ENCODE assay signal across 9 mouse cellular contexts in genomic region chr3:69756499-69756898, GRCm38 (mm10). TPM values are rescaled to one million over a fixed set of nuclear protein-coding genes. Genes with fewer than 3 reads are reported as not detected.
DNase-seq lines count a peak whose midpoint lies in the region; ATAC-seq and TF ChIP-seq lines count a peak whose summit lies in the region.
"Had no signal": no experiment of that assay in that cellular context is flagged by ENCODE, and none has a peak within 500 bp of the region (broad histone marks: within the 10 kb centered on the region; RNA-seq: fewer than 3 reads in every experiment).

No protein-coding gene starts in this region.

- peaks cover 1% of the 10 kb centered on the region for H3K4me1 ChIP-seq in ES-Bruce4 (ENCODE audit: control insufficient read depth, insufficient read depth, low read length)
- H3K4me1 ChIP-seq in kidney, postnatal 0 days (replicated peaks; ENCODE audit: insufficient read depth, low read length): no peaks in the 10 kb centered on the region
- no peaks in the 10 kb centered on the region for H3K4me1 ChIP-seq in liver, postnatal 0 days (ENCODE audit: insufficient read depth)
- no peaks in the 10 kb centered on the region for H3K4me1 ChIP-seq in neural tube, embryonic 12.5 days
- H3K4me1 ChIP-seq: heart, embryonic 15.5 days had no signal

- H3K4me2 ChIP-seq in kidney, postnatal 0 days (ENCODE audit: low read length): no peak overlapping the region
- no peak overlapping the region for H3K4me2 ChIP-seq in liver, postnatal 0 days (ENCODE audit: low read depth, low read length)
- no peak overlapping the region for H3K4me2 ChIP-seq in neural tube, embryonic 12.5 days (replicated peaks)
- H3K4me2 ChIP-seq: heart, embryonic 15.5 days had no signal

- no peak for TF ChIP-seq EP300 in ES-Bruce4 (IDR thresholded peaks at IDR 0.05; ENCODE audit: insufficient read depth, low read depth, low read length)
- no peak for TF ChIP-seq EP300 in liver, postnatal 0 days (IDR thresholded peaks at IDR 0.05; ENCODE audit: low read depth)

- peak; percentile 91 for ATAC-seq in common myeloid progenitor, adult 5-6 weeks (replicated peaks; ENCODE audit: low read depth, poor library complexity, severe bottlenecking)
- ATAC-seq in kidney, postnatal 0 days (replicated peaks; ENCODE audit: low FRiP score, low read depth): 0 out of 2 replicates have a peak, but pooled peaks have one; percentile 68
- ATAC-seq in liver, postnatal 0 days: peak; percentile 51; the same call in 1 of the 2 replicates
- peak; percentile 57; the same call in 1 of the 2 replicates for ATAC-seq in neural tube, embryonic 12.5 days (ENCODE audit: low FRiP score, low read depth)

- peaks cover 28% of the 10 kb centered on the region for H3K36me3 ChIP-seq in ES-Bruce4 (ENCODE audit: control insufficient read depth, insufficient read depth, low read length, poor library complexity, severe bottlenecking)
- peaks cover 6% of the 10 kb centered on the region for H3K36me3 ChIP-seq in kidney, postnatal 0 days (ENCODE audit: insufficient read depth, low read length)
- H3K36me3 ChIP-seq in liver, postnatal 0 days (replicated peaks; ENCODE audit: insufficient read depth, low read length): peaks cover 42% of the 10 kb centered on the region
- H3K36me3 ChIP-seq in neural tube, embryonic 12.5 days: peaks cover 30% of the 10 kb centered on the region; the same call in 1 of the 2 replicates

- peak; percentile 9 for TF ChIP-seq CTCF in ES-Bruce4 (IDR thresholded peaks at IDR 0.05; ENCODE audit: low read depth, low read length)
- peak; percentile 87 for TF ChIP-seq CTCF in kidney, postnatal 0 days (IDR thresholded peaks at IDR 0.05; ENCODE audit: low read depth)
- TF ChIP-seq CTCF in liver, postnatal 0 days (IDR thresholded peaks at IDR 0.05; ENCODE audit: low read depth): peak; percentile 86

- H3K9ac ChIP-seq in ES-Bruce4 (ENCODE audit: low read depth, poor library complexity, severe bottlenecking): no peak overlapping the region
- no peak overlapping the region for H3K9ac ChIP-seq in kidney, postnatal 0 days (ENCODE audit: low read depth, low read length)
- no peak overlapping the region for H3K9ac ChIP-seq in liver, postnatal 0 days (replicated peaks)
- no peak overlapping the region for H3K9ac ChIP-seq in neural tube, embryonic 12.5 days
- H3K9ac ChIP-seq: heart, embryonic 15.5 days had no signal

- no peaks in the 10 kb centered on the region for H3K9me3 ChIP-seq in ES-Bruce4 (replicated peaks; ENCODE audit: control insufficient read depth, insufficient read depth, low read length, poor library complexity, severe bottlenecking)
- H3K9me3 ChIP-seq in kidney, postnatal 0 days (replicated peaks; ENCODE audit: low read length): no peaks in the 10 kb centered on the region
- no peaks in the 10 kb centered on the region for H3K9me3 ChIP-seq in liver, postnatal 0 days (ENCODE audit: low read length)
- H3K9me3 ChIP-seq in neural tube, embryonic 12.5 days: no peaks in the 10 kb centered on the region
- H3K9me3 ChIP-seq: heart, embryonic 15.5 days had no signal

- WGBS in kidney, postnatal 0 days: 26% methylated on average over 7 of the region's 7 CpGs
- 24% methylated on average over 7 of the region's 7 CpGs for WGBS in liver, postnatal 0 days (ENCODE audit: insufficient replicate concordance)
- 38% methylated on average over 7 of the region's 7 CpGs for WGBS in neural tube, embryonic 12.5 days

- no peak for TF ChIP-seq POLR2A in ES-Bruce4 (IDR thresholded peaks at IDR 0.05; ENCODE audit: insufficient read depth, low read length)

- no peak overlapping the region for H3K4me3 ChIP-seq in ES-Bruce4 (ENCODE audit: low read depth, low read length)
- no peak overlapping the region for H3K4me3 ChIP-seq in kidney, postnatal 0 days (replicated peaks; ENCODE audit: low read depth, low read length)
- H3K4me3 ChIP-seq in liver, postnatal 0 days (ENCODE audit: low read depth, low read length): no peak overlapping the region
- H3K4me3 ChIP-seq in neural tube, embryonic 12.5 days: no peak overlapping the region
- H3K4me3 ChIP-seq: heart, embryonic 15.5 days had no signal

- H3K27ac ChIP-seq in ES-Bruce4 (ENCODE audit: insufficient read depth, low read length): no peak overlapping the region
- H3K27ac ChIP-seq in kidney, postnatal 0 days: no peak overlapping the region
- no peak overlapping the region for H3K27ac ChIP-seq in liver, postnatal 0 days (ENCODE audit: low read depth)
- no peak overlapping the region for H3K27ac ChIP-seq in neural tube, embryonic 12.5 days
- H3K27ac ChIP-seq: heart, embryonic 15.5 days had no signal

- peak; percentile 84 for DNase-seq in adipocyte (ENCODE audit: low spot score)
- DNase-seq in heart, adult 9 months (ENCODE audit: low spot score in 2 of 2): peak; percentile 24 to 26
- DNase-seq in kidney, postnatal 0 days (ENCODE audit: low spot score): peak; percentile 88
- peak; percentile 33 for DNase-seq in liver, postnatal 0 days
- peak; percentile 8 to 20 for DNase-seq in thymus, postnatal 36 days

- no peaks in the 10 kb centered on the region for H3K27me3 ChIP-seq in ES-Bruce4 (ENCODE audit: control insufficient read depth, insufficient read depth, low read length, poor library complexity, severe bottlenecking)
- H3K27me3 ChIP-seq in kidney, postnatal 0 days (ENCODE audit: insufficient read depth, low read length): no peaks in the 10 kb centered on the region
- H3K27me3 ChIP-seq in liver, postnatal 0 days (ENCODE audit: insufficient read depth, low read length): no peaks in the 10 kb centered on the region
- H3K27me3 ChIP-seq in neural tube, embryonic 12.5 days (replicated peaks): no peaks in the 10 kb centered on the region
- H3K27me3 ChIP-seq: heart, embryonic 15.5 days had no signal

RNA-seq across cellular contexts. Expression of gene Nmd3, which starts 34.7 kb away (rescaled TPM):
- polyA plus RNA-seq in ES-Bruce4 (2011; ENCODE audit: insufficient read depth, insufficient read length, low read depth, missing spikeins): 215 and 251 TPM in 2 replicates
- 82.3 and 97.0 TPM in 2 replicates for total RNA-seq in common myeloid progenitor, adult 5-6 weeks (2017)
- 130 and 135 TPM in 2 replicates for polyA plus RNA-seq in kidney, postnatal 0 days (2015; fragmentation: Nextera tagmentation; extraction: Ambion mirVana)
- 64.0 and 69.9 TPM in 2 replicates for polyA plus RNA-seq in liver, postnatal 0 days (2015; fragmentation: Nextera tagmentation; extraction: Ambion mirVana)
- polyA plus RNA-seq in neural tube, embryonic 12.5 days (2016; fragmentation: Nextera tagmentation; extraction: Ambion mirVana): 109 and 112 TPM in 2 replicates

Comparison
In these comparisons a context has a peak if more than half of its experiments do, and no peak if none do; other contexts are left out.
1. CTCF ChIP-seq: peak in every context shown above with its lines; median percentile 87 in kidney, postnatal 0 days; 86 in liver, postnatal 0 days; 9 in ES-Bruce4.
2. DNase-seq: peak in every context shown above with its lines; median percentile 88 in kidney, postnatal 0 days; 84 in adipocyte; 33 in liver, postnatal 0 days; 25 in heart, adult 9 months; 14 in thymus, postnatal 36 days.